Mouse (Mus musculus) embryo, embryonic 10 days (tissue): Measurements from ENCODE around the gene Epn2.

ENCODE experiments used
- DNase-seq: peaks from one replicate; pipeline ENCODE4 v3.0.0-alpha.2; 2015; ENCODE audit warnings: low spot score

Gene Epn2

DNA sequence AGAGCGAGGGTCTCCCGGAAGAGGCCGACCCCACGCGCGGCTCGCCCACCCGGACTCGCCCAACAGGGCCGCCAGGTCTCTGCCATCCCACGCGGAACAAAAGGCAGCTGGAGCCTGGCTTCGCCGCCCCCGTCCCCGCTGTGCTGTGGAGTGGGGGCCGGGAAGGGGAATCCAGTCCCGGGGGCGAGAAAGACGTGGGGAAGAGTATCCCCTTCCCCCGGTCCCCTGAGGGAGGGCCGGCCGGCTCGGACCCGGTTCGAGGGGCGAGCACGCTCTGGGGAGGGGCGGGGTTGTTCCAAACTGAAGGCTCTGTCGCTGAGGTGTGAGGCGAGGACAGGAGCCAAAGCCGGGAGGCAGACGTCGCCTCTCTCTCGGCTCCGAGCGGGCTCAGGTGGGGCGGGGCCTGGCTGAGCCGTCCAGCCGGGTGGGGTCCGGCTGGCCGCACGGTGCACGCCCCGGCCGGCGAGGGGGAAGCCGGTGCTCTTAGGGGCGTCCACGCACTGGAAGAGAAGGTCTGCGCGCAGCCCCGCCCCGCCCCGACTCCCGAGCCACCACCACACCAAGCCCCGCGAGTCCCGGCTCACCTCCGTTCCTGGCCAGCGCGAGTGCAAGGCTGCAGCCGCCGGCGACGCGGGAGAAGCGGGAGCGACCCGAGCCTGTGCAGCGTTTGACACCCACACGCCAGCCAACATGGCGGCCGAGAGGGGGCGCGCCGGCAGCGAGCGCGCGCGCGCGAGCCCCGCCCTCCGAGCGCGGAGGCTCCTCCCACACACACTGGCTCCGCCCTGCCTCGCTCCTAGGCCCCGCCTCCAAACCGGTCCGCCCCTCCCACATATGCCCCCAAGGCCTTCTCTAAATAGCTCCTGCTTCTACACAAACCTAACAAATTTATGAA is at the start of gene Epn2:
Epn2 (minus strand) TSS at position 705 of the 895 bp plus-strand sequence.
- peak; percentile 80 for DNase-seq

DNA sequence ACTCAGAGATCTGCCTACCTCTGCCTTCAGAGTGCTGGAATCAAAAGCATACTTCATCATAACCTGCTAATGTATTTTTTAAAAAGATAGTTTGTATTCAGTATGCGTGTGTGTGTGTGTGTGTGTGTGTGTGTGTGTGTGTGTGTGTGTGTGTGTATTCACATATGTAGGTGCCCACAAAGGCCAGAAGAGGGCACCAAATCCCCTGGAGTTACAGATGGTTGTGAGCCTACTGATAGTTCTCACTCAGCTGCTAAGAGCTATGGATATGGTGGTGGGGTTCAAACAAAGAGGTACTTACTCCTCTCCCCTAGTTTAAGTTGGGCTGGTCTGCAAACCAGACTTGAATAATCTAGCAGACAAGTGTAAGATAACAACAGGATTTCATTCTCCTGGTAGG is 47.0 kb upstream of the Epn2 start:
- DNase-seq: no peak

- no peak for DNase-seq
Observed at GRCm38 (mm10) chr11:61625136-61625535, 45.6 kb upstream of the Epn2 start.

GRCm38 (mm10) chr11:61620762-61621161 is 41.3 kb upstream of the Epn2 start:
- no peak for DNase-seq

GRCm38 (mm10) chr11:61620254-61620670 is 40.8 kb upstream of the Epn2 start:
- DNase-seq: peak; percentile 91

- DNase-seq: peak; percentile 59
Observed at GRCm38 (mm10) chr11:61619791-61620241, 40.3 kb upstream of the Epn2 start.

DNA sequence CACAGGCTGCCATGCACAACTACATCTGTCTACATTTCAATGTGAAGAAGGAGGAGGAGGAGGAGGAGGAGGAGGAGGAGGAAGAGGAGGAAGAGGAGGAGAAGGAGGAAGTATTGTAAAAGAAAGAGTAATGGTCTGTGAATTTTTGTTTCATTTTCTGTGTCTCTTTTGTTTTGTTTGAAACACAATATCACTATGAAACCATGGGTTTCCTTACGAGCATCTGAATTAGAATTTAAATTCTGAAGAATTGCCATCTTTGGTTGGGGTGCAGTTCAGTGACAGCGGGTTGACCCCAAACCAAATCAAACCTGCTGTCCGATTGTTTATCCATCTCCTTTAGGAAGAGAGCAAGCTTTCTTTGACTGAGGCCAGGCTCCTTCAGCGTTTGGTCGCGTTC is 39.9 kb upstream of the Epn2 start:
- no peak for DNase-seq

GRCm38 (mm10) chr11:61618571-61618970 is 39.1 kb upstream of the Epn2 start:
- DNase-seq: no peak

DNA sequence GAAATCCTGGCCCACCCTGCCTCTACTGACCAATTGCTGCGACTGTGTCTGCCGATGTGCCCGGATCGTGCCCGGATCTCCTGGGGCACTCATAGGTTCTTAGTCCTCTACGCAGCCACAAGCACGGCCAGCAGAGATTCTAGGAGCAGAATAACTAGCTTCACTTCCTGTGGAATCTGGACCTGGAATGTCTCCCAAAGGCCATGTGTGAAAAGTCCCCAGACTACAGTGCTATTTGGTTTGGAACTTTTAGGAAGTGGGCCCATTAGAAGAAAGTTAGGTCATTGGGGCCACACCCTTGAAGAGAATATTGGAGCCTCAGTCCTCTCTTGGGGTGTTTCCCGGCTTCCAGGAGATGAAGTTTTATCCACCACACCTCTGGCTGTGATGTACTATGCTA is 38.6 kb upstream of the Epn2 start:
- no peak for DNase-seq

GRCm38 (mm10) chr11:61617293-61617975 is 37.9 kb upstream of the Epn2 start:
- DNase-seq: no peak

DNA sequence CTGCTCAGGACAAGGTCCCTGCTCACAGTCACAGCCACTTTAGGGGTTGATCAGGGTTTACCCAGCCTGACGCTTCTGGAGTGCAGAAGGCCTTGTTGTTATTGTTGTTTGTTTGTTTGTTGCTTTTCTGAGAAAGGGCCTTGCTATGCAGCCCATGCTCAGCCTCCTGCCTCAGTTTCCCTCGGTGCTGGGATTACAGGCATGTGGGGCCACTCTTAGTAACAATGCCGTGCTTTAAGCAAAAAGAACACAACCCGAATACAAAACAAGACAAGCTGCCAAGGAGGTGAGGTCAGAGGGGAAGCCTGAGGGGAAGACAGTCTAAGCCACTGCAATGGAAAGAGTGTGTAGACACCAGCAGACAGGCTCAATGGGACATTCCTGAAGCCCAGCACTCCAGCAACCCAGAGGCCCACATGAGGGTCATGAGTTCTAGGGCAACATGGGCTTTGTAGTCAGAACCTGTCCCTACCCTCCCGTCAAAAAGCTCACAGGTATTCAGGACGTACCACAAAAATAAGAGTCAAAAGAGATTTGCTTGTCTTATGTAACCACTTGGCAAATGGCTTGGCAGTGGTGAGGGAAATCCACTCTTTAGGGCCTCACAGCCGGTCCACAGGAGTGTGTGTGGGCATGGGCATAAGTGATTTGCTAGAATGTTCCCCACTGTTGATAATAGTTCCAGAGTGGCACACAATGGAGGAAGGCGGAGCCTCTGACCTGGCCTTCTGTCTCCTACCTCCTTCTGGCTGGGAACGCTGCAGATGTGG is 37.2 kb upstream of the Epn2 start:
- no peak for DNase-seq

DNA sequence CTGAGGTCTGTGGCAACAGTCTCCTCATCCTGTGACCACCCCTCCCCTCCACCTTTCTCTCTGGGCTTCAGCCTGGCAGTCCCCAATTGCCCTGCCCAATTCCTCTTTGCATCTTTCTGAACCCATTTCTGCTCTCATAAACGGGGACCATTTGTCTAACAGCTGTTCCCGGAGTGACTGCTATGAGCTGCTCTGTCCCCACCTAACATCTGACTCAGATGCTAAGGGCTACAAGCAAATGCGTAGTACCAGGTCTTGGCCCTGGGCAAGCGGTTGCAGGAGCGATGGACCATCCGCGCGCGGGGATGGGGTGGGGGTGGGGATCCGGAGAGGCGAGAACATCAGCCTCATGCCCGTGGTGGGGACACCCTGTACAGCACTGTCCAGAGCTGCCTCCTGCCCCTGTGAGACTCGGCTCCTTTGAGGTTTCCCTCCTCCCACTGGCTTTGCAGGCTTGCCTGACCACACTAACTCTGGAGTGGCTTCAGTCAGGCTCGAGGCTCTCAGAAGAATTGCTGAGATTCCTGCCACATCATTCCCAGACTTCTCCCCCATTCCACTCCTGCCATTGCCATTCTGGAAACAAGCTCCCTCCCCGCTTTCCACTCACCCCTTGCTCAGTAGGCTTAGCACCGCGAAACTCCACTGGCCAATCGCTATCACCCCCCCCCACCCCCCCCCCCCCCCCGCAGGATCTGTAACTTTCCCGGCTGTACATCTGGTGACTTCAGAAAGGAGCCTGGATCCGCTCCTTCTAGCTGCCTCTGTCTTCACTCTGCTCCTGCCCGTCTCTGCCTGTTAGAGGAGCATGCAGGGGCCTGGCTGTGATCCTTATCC is 36.4 kb upstream of the Epn2 start:
- DNase-seq: peak; percentile 61

DNA sequence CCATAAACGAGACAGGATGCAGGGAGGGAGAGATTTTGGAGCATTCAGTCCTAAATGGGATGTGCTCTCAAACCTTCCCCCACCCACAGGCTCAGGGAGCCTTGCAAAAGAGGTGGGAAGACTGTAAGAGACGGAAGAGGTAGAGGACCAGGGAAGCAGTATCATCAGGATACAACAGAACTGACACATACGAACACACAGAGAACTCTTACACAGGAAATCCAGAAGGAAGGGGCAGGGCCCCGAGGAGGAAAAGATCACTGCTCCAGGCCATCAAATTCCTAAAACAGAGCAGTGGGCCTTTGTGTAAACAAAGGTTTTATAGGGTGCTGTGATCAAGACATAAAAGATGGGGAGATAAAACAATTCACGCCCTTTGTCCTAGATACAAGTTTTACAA is 34.9 kb upstream of the Epn2 start:
- no peak for DNase-seq

- DNase-seq: no peak
Observed at GRCm38 (mm10) chr11:61612116-61612635, 32.7 kb upstream of the Epn2 start.

DNA sequence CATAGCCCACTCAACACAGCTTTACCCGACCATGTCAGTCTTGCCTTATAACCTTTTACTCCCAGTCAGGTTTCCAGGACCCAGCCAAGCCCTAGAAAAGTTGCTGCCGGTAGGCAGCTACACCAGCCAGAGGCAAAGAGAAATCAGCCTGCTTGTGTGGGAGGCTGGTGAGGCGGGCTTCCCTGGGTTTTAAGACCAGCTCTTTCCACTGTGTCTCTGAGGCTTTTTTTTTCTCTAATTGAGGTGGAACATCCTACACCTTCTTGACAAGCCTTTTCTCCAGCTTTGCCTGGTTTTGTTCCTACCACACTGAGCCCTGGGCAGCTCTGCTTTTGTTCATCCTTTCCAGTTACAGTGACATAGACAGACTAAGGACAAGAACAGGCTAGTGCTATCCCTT is 31.7 kb upstream of the Epn2 start:
- DNase-seq: no peak

DNA sequence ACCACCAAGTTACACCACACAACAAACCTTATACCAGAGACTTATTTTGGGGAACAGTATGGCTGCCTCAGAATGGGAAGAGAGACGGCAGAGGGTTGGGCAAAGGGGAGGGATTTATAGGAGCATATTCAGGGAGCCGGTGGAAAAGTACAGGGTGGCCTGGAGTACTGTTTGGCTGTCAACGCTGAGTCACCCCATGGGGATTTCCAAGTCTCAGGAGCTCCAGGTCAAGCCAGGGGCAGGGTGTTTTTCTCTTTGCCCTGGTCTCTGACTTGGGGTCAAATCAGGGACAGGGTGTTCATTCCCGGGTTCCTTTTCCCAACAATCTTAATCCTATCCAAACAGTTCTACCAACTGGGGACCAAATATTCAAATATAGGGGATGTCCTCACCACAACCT is 28.6 kb upstream of the Epn2 start:
- no peak for DNase-seq

DNA sequence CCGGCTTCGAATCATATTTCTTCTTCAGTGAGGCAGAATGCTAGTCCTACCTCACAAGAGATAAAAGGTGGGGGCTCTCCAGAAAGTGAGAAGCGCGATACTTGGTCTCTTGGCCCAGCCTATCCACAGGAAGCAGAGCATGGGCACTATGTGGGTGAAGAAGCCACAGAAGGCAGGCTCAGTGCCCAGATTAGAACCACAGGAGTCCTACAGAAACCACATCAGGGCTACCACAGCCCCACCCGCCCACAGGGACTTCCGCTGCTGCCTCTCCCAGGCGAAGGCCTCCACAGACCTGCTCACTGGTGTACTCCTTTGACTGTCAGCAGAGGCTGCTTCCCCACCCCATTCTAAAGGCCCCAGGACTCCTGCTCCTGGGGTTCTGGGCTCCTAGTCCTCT is 23.2 kb upstream of the Epn2 start:
- DNase-seq: no peak

- no peak for DNase-seq
Observed at GRCm38 (mm10) chr11:61601465-61601864, 22.0 kb upstream of the Epn2 start.

DNA sequence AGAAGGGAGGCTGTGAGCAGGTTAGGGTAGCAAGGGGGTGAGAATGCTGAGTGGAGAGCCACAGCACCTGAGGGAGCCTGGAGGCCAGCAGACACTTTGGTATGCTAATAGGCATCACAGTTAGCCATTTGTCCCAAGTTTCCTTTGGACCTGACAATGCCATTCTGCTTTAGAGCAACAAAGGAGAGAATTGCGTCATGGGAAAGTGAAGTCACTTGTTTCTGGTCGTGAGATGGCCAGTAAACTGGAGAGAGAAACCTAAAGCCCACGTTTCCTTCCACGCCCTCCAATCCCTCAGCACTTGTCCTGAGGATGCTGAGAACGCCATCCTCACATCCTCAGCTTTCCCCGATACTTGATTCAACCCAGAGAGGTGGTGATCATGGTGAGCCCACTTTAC is 18.9 kb upstream of the Epn2 start:
- DNase-seq: no peak

DNA sequence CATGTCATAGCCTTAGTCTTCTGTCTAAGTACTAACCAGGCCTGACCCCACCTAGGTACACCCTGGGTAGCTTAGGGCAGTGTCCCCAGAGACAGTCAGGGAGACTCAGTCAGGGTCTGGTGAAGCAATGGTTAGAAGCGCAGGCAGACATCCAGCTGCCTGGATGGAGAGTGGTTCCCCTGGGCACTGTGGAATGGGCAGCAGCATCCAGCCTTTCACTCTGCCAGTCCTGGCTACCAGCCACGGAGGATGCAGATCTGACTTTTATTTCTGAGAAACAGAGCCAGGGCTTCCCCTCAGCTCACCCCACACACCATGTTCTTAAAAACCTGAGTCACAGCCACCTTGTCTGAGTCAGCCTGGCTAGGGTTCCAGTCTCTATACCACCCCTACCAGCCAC is 18.0 kb upstream of the Epn2 start:
- no peak for DNase-seq

- DNase-seq: no peak
Observed at GRCm38 (mm10) chr11:61593069-61593468, 13.6 kb upstream of the Epn2 start.
